Mouse (Mus musculus) forebrain, postnatal 0 days (tissue): ENCODE measurements around the gene Pilrb2. TPM values are rescaled to one million over a fixed set of nuclear protein-coding genes. Genes with fewer than 3 reads are reported as not detected.
"Not testable (repeated sequence)": the region's sequence is repeated elsewhere in the genome, so short reads cannot be mapped to it uniquely, and the experiment has no call there.

ENCODE experiments used
- ATAC-seq: fragments of 200-750 bp; cut with Nextera tagmentation; 2 replicates; pipeline ENCODE4 v1.8.0; 2017; ENCODE audit warnings: mild to moderate bottlenecking, moderate library complexity
- DNase-seq: peaks from one replicate; pipeline ENCODE4 v3.0.0-alpha.2; 2015
- H3K27ac ChIP-seq: fragments of 300-500 bp; sonication (generic); 2 replicates; pipeline ENCODE4 v1.5.1; 2014; ENCODE audit warnings: low read depth, mild to moderate bottlenecking, antibody characterized with exemption, low read length, moderate library complexity, mixed read lengths
- H3K27me3 ChIP-seq: fragments of 300-500 bp; sonication (generic); 2 replicates; pipeline ENCODE4 v1.6.1; 2014; ENCODE audit warnings: mild to moderate bottlenecking, low read length, mixed read lengths; ENCODE audit not compliant: insufficient read depth
- H3K36me3 ChIP-seq: fragments of 300-500 bp; sonication (generic); 2 replicates; pipeline ENCODE4 v1.6.1; 2014; ENCODE audit warnings: mild to moderate bottlenecking, moderate library complexity; ENCODE audit not compliant: insufficient read depth
- H3K4me1 ChIP-seq: fragments of 300-500 bp; sonication (generic); 2 replicates; pipeline ENCODE4 v1.6.1; 2014; ENCODE audit warnings: antibody characterized with exemption; ENCODE audit not compliant: insufficient read depth
- H3K4me2 ChIP-seq: fragments of 300-500 bp; sonication (generic); 2 replicates; pipeline ENCODE4 v1.6.1; 2014; ENCODE audit warnings: low read depth, mild to moderate bottlenecking, moderate library complexity
- H3K4me3 ChIP-seq: fragments of 300-500 bp; sonication (generic); 2 replicates; pipeline ENCODE4 v1.5.1; 2014; ENCODE audit warnings: low read depth, low read length, mixed read lengths
- H3K9ac ChIP-seq: fragments of 300-500 bp; sonication (generic); 2 replicates; pipeline ENCODE4 v1.6.1; 2014; ENCODE audit warnings: mild to moderate bottlenecking
- H3K9me3 ChIP-seq: fragments of 300-500 bp; sonication (generic); 2 replicates; pipeline ENCODE4 v1.6.1; 2016; ENCODE audit warnings: low read length
- CTCF ChIP-seq: sonication (generic); IDR thresholded peaks from 2 replicates; pipeline ENCODE4 v1.5.1; 2016; ENCODE audit warnings: antibody characterized with exemption, control low read depth, low read depth
- WGBS: fragments of 180-500 bp; shearing (Covaris S2); extraction: QIAGEN DNeasy Blood & Tissue Kit; methylation state at CpG from one replicate; pipeline ENCODE4 v1.1.7; 2014; 5-methylcytosine and 5-hydroxymethylcytosine counted together
- polyA plus RNA-seq: library from polyadenylated mRNA; unstranded; fragments of >200 nt; fragmentation: Nextera tagmentation; extraction: Ambion mirVana; gene quantifications from 2 replicates; pipeline ENCODE4 v1.2.1, GENCODE M21; 2015
- total RNA-seq: library from RNA; depleted of rRNA; stranded (reverse); fragments of >200 nt; gene quantifications from 2 replicates; pipeline ENCODE4 v1.2.3, GENCODE M21; 2014

Pilrb2 gene
- total and polyA plus RNA-seq, 2 experiments from 2014 or later, result not detected

- no peak overlapping the region for H3K4me2 ChIP-seq
- H3K27ac ChIP-seq, result no peak overlapping the region
- H3K27me3 ChIP-seq, result no peaks in the 10 kb centered on the region
- DNase-seq (peak; percentile 62), ATAC-seq (no peak; the same call in 1 of the 2 replicates)
- TF ChIP-seq CTCF, result peak; percentile 64
- no peak overlapping the region for H3K4me3 ChIP-seq
- no peaks in the 10 kb centered on the region for H3K4me1 ChIP-seq
- no peaks in the 10 kb centered on the region for H3K9me3 ChIP-seq
- 10% methylated on average over 2 of the region's 2 CpGs for WGBS
- H3K9ac ChIP-seq, result no peak overlapping the region
- no peaks in the 10 kb centered on the region for H3K36me3 ChIP-seq
These were observed 14.3 kb upstream of the Pilrb2 start for GRCm38 (mm10) chr5:137885894-137886293.

- DNase-seq, result no peak
- ATAC-seq, result no peak
- Histone ChIP-seq H3K4me3 (no peak overlapping the region), H3K9me3 (no peaks in the 10 kb centered on the region), H3K9ac (no peak overlapping the region), H3K27me3 (no peaks in the 10 kb centered on the region), H3K27ac (no peak overlapping the region), H3K4me1 (no peaks in the 10 kb centered on the region), H3K36me3 (no peaks in the 10 kb centered on the region), H3K4me2 (no peak overlapping the region)
- no peak for TF ChIP-seq CTCF
- WGBS, result 90% methylated on average over 3 of the region's 3 CpGs
These were observed 11.7 kb upstream of the Pilrb2 start for GRCm38 (mm10) chr5:137883345-137883744.

- WGBS, result 84% methylated on average over 4 of the region's 4 CpGs
- Histone ChIP-seq H3K4me2 (no peak overlapping the region), H3K9ac (no peak overlapping the region), H3K4me3 (no peak overlapping the region), H3K9me3 (no peaks in the 10 kb centered on the region), H3K4me1 (no peaks in the 10 kb centered on the region), H3K27ac (no peak overlapping the region), H3K27me3 (no peaks in the 10 kb centered on the region), H3K36me3 (no peaks in the 10 kb centered on the region)
- TF ChIP-seq CTCF, result no peak
- DNase-seq, result no peak
- no peak for ATAC-seq
These were observed 11.3 kb upstream of the Pilrb2 start for GRCm38 (mm10) chr5:137882922-137883321.

- Histone ChIP-seq H3K4me3 (no peak overlapping the region), H3K27ac (no peak overlapping the region), H3K9me3 (no peaks in the 10 kb centered on the region), H3K4me2 (no peak overlapping the region), H3K4me1 (no peaks in the 10 kb centered on the region), H3K9ac (no peak overlapping the region), H3K36me3 (no peaks in the 10 kb centered on the region), H3K27me3 (no peaks in the 10 kb centered on the region)
- 56% methylated on average over 2 of the region's 2 CpGs for WGBS
- peak; percentile 42 for TF ChIP-seq CTCF
- ATAC-seq (no peak), DNase-seq (peak; percentile 9)
These were observed 6.2 kb upstream of the Pilrb2 start for GRCm38 (mm10) chr5:137877860-137878259.

- ATAC-seq, result no peak
- Histone ChIP-seq H3K27me3 (no peaks in the 10 kb centered on the region), H3K4me1 (no peaks in the 10 kb centered on the region), H3K4me2 (no peak overlapping the region), H3K9ac (no peak overlapping the region), H3K36me3 (no peaks in the 10 kb centered on the region), H3K4me3 (no peak overlapping the region), H3K27ac (no peak overlapping the region), H3K9me3 (no peaks in the 10 kb centered on the region)
- WGBS, result 87% methylated on average over 2 of the region's 2 CpGs
- TF ChIP-seq CTCF, result no peak
- no peak for DNase-seq
These were observed 3.4 kb upstream of the Pilrb2 start for GRCm38 (mm10) chr5:137875054-137875453.

- H3K4me2 ChIP-seq, H3K9ac ChIP-seq, ATAC-seq, DNase-seq, H3K4me1 ChIP-seq, H3K27ac ChIP-seq, H3K27me3 ChIP-seq, H3K9me3 ChIP-seq, H3K36me3 ChIP-seq, H3K4me3 ChIP-seq: not testable (repeated sequence)
- WGBS, result 29% methylated on average over 1 of the region's 1 CpGs
These were observed 727 bp upstream of the Pilrb2 start for GRCm38 (mm10) chr5:137872381-137872702.

- H3K4me2 ChIP-seq, H3K4me1 ChIP-seq, H3K27me3 ChIP-seq, ATAC-seq, H3K4me3 ChIP-seq, DNase-seq, H3K27ac ChIP-seq, H3K9ac ChIP-seq, H3K36me3 ChIP-seq, H3K9me3 ChIP-seq: not testable (repeated sequence)
- WGBS, result 74% methylated on average over 2 of the region's 2 CpGs
These were observed 3.0 kb downstream of the Pilrb2 start for GRCm38 (mm10) chr5:137868600-137868999.

GRCm38 (mm10) chr5:137864008-137864407, 7.6 kb downstream of the Pilrb2 start:
- H3K36me3 ChIP-seq, ATAC-seq, H3K9ac ChIP-seq, H3K27me3 ChIP-seq, DNase-seq, H3K9me3 ChIP-seq, H3K27ac ChIP-seq, H3K4me1 ChIP-seq, H3K4me3 ChIP-seq, H3K4me2 ChIP-seq: not testable (repeated sequence)
- WGBS, result 88% methylated on average over 1 of the region's 1 CpGs

- H3K36me3 ChIP-seq, H3K4me2 ChIP-seq, H3K4me1 ChIP-seq, DNase-seq, ATAC-seq, H3K9me3 ChIP-seq, H3K27ac ChIP-seq, H3K9ac ChIP-seq, H3K27me3 ChIP-seq, H3K4me3 ChIP-seq: not testable (repeated sequence)
- 87% methylated on average over 2 of the region's 2 CpGs for WGBS
These were observed 13.5 kb downstream of the Pilrb2 start, which contains the start of gene Pilrb1 for GRCm38 (mm10) chr5:137857960-137858710. Gene Pilrb1, minus strand, starts transcription at chr5:137858106.

- WGBS, result 78% methylated on average over 4 of the region's 5 CpGs
- not testable (repeated sequence) for H3K4me2 ChIP-seq, H3K4me1 ChIP-seq, H3K9ac ChIP-seq, DNase-seq, H3K27ac ChIP-seq, H3K27me3 ChIP-seq, ATAC-seq, H3K36me3 ChIP-seq, H3K9me3 ChIP-seq, H3K4me3 ChIP-seq
These were observed 14.7 kb downstream of the Pilrb2 start for GRCm38 (mm10) chr5:137856870-137857269.
